Mouse (Mus musculus) lung, postnatal 25 days (tissue): ENCODE measurements around the gene Tmem151b.
A peak's percentile ranks its signal among the peaks of the same experiment; 100 is the strongest.

Experiments
- DNase-seq: peaks from one replicate; pipeline ENCODE4 v3.0.0; 2022; ENCODE audit warnings: low spot score

Tmem151b gene

GRCm38 (mm10) chr17:45549617-45550181 is at the start of gene Tmem151b:
TSS of gene Tmem151b (minus strand) at chr17:45549677.
- DNase-seq, result no peak

- no peak for DNase-seq
These were observed 49.4 kb upstream of the Tmem151b start for GRCm38 (mm10) chr17:45598891-45599290.

GRCm38 (mm10) chr17:45598376-45598775 is 48.9 kb upstream of the Tmem151b start:
- DNase-seq, result no peak

- DNase-seq, result no peak
These were observed 48.3 kb upstream of the Tmem151b start for GRCm38 (mm10) chr17:45597787-45598186.

GRCm38 (mm10) chr17:45596631-45597396 is 47.3 kb upstream of the Tmem151b start:
- peak; percentile 88 for DNase-seq

- no peak for DNase-seq
These were observed 46.4 kb upstream of the Tmem151b start for GRCm38 (mm10) chr17:45595736-45596390.

GRCm38 (mm10) chr17:45594881-45595735 is 45.6 kb upstream of the Tmem151b start:
- DNase-seq, result peak; percentile 75

- DNase-seq, result no peak
These were observed 44.7 kb upstream of the Tmem151b start for GRCm38 (mm10) chr17:45594195-45594594.

GRCm38 (mm10) chr17:45593479-45593878 is 44.0 kb upstream of the Tmem151b start:
- no peak for DNase-seq

- DNase-seq, result peak; percentile 53
These were observed 43.3 kb upstream of the Tmem151b start for GRCm38 (mm10) chr17:45592606-45593431.

GRCm38 (mm10) chr17:45591701-45592605 is 42.5 kb upstream of the Tmem151b start:
- no peak for DNase-seq

- no peak for DNase-seq
These were observed 40.9 kb upstream of the Tmem151b start for GRCm38 (mm10) chr17:45590410-45590809.

GRCm38 (mm10) chr17:45589844-45590243 is 40.4 kb upstream of the Tmem151b start:
- DNase-seq, result no peak

GRCm38 (mm10) chr17:45589236-45589635 is 39.8 kb upstream of the Tmem151b start:
- DNase-seq, result no peak

GRCm38 (mm10) chr17:45588370-45588769 is 38.9 kb upstream of the Tmem151b start:
- no peak for DNase-seq

- no peak for DNase-seq
These were observed 37.0 kb upstream of the Tmem151b start for GRCm38 (mm10) chr17:45586449-45586837.

- no peak for DNase-seq
These were observed 36.4 kb upstream of the Tmem151b start for GRCm38 (mm10) chr17:45585725-45586448.

GRCm38 (mm10) chr17:45584939-45585678 is 35.6 kb upstream of the Tmem151b start:
- DNase-seq, result peak; percentile 81
